Mouse (Mus musculus) skeletal muscle tissue, adult 2 months (tissue): ENCODE data around the gene Ccdc69.
"Not testable (repeated sequence)": the region's sequence is repeated elsewhere in the genome, so short reads cannot be mapped to it uniquely, and the experiment has no call there.

ENCODE experiments used
- DNase-seq: peaks from one replicate; pipeline ENCODE4 v3.0.0-alpha.2; 2012; ENCODE audit warnings: low read depth, low spot score

Gene Ccdc69

GRCm38 (mm10) chr11:55096731-55097462 lies 19.0 kb upstream of the Ccdc69 start:
- DNase-seq = no peak

DNA sequence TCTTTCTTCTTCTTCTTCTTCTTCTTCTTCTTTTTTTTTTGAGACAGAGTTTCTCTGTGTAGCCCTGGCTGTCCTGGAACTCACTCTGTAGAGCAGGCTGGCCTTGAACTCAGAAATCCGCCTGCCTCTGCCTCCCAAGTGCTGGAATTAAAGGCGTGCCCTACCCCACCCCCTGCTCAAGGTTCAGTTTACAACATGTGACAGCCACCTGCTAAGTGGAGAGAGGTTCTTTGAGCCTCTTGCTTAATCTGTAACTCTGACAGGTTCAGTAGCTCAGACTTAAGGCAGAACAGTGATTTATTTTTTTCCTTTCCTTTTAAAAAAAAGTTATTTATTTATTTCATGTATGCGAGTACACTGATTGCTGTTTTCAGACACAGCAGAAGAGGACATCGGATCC lies 18.4 kb upstream of the Ccdc69 start:
- not testable (repeated sequence) for DNase-seq

DNA sequence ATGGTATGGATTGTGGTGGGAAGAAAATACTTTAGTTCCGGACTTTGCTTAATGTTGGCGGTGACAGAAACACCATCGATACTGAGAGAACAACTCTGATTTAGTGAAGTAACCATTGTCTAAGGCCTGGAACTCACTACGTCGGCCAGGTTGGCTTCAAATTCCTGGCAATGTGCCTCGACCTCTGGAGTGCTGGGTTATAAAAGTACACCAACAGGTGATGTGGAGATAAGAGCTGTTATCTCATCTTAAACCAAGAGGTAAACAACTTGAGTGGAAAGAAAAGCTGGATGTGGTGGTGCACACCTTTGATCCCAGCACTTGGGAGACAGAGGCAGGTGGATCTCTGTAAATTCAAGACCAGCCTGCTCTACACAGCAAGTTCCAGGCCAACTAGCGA lies 15.2 kb upstream of the Ccdc69 start:
- no peak for DNase-seq

GRCm38 (mm10) chr11:55089892-55090291 lies 12.0 kb upstream of the Ccdc69 start:
- no peak for DNase-seq

DNA sequence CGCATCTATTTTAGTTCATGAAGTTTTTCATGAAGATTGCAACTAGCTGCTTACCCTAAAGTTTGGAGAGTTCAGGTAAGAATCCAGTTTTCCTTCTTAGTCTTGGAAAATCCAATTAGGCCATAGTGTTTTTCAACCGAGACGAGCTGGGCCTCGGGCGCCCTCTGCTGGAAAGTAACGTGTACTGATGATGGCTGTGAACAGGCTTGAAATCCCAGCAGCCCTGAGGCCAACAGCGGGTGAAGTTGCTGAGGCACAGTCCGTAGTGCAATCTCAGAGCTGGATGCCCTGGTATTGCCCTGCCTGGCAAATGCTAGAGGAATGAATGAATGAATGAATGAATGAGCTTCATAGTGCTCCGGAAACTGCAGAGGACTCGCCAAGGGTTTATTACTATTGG lies 9.1 kb upstream of the Ccdc69 start:
- peak; percentile 77 for DNase-seq

- peak; percentile 57 for DNase-seq
Measured at GRCm38 (mm10) chr11:55085396-55085795, 7.5 kb upstream of the Ccdc69 start.

- no peak for DNase-seq
Measured at GRCm38 (mm10) chr11:55084629-55085028, 6.7 kb upstream of the Ccdc69 start.

DNA sequence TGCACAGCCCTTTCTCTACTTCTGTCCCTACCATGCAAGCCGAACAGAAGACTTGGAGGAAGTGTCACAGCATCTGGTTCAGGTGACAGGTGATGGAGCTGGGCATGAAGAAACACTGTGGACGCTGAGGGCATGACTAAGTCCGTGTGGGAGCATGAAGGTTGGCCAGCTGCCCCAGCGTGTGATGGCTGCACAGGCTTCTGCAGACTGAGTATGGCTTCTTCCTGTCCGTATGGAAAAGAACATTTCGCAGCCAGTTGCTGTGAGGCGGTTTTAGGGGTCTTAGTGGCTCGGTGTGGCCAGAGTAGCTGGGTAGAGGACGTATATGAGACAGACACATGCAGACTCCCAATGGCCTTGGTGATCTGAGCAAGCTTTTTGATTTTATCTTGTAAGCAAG lies 3.3 kb upstream of the Ccdc69 start:
- DNase-seq = no peak

DNA sequence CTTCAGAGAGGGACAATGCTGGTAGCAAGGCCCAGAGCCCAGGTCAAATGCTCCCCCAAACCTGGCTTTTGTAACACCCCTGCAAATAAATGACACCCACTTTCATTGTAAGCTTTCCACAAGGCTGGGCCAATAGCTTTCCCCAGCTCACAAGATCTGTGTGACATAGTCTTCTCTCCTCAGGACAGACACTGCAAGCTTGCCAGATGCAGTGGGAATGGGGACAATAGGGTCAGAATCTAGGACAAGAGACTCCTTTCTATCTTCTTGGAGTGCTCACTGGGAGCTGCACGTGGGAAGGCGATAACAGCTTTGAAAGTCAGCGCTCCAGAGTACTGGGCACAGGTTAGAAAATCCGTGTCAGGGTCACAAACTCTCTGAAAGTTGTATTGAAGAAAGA lies 1.2 kb upstream of the Ccdc69 start:
- no peak for DNase-seq

GRCm38 (mm10) chr11:55078502-55078901 lies 571 bp upstream of the Ccdc69 start:
- DNase-seq = no peak

DNA sequence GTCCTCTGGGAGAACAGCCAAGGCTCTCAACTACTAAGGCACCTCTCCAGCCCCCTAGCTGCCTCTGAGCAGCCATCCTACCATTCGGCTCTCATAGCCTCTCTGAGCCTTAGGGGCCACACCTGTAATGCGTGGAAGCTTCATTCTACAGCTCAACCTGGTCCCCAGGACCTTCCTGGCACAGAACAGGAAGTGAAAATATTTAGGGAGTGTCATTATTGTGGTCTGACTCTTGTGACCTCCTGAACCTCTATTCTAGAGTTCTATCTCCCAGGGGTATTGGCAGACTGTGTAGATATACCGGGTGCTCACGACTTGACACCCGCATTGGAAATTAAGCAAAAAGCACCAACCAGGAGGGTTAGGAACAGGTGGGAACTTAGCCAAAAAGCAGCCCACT lies 1.7 kb downstream of the Ccdc69 start:
- no peak for DNase-seq

DNA sequence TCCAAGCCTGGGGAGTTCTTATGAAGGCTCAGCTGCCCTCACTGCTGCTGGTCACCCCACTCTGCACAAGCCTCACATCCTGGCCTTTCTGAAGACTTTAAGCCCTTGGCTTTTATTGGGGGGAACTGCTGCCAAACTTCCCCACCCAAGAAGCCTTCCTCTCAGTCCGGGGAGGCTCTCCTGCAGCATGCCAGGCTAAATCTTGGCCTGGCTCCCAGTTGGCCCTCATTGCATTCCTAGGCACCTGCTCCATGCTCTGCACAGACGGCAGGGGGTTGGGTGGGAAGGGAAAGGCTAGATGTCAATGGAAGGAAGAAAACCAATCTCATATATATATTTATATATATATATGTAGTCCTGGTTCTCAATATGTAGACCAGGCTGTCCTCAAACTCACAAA lies 2.3 kb downstream of the Ccdc69 start:
- peak; percentile 56 for DNase-seq

DNA sequence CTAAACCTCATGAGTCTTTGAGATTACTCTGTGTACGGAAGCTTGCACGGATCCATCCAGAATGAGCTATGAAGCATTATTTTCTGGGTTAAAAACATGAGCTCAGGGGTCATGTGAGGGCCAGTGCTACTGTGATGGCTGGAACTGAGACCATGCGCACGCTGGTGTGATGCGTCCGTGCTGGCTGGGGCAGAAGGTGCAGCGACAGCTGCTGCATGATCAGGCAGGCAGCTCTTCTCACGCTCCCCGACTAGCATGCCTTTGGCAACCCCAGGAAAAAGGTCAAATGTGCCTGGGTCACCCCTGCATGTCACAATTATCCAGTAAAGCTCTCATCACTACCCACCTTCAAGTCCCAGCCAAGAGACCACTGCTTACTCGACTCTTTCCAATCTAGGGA lies 4.7 kb downstream of the Ccdc69 start:
- peak; percentile 70 for DNase-seq

DNA sequence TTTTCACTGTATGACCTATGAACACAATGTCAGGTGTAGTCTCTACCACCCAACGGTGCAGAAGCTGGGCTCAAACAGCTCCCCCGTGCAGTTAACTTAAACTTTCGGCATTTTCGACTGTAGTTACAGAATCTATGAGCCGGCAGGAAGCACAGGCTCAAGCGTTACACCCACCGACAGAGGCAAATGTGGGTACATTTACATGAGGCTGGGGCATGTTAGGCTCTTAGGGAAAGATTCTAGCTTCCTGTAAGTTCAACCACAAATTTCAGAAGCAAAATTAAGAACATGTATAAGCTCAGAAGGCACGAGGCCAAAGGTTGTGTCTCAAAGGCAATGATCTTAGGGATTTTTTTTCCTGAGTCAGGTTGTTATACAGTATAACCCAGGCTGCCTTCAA lies 5.5 kb downstream of the Ccdc69 start:
- DNase-seq = no peak

DNA sequence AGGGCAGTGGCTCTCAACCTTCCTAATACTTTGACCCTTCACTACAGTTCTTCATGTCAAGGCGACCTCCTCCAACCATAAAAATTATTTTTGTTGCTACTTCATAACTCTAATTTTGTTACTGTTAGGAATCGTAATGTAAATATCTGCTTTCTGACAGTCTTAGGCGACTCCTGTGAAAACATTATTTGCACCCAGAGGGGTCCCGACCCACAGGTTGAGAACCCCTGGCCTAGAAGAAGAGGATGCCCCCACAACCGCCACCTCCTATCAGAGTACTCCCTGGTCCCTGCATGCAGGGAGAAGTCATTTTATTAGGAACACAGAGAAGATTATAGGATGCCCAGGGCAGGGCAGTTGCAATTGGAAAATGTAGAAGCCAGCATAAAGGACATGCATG lies 6.6 kb downstream of the Ccdc69 start:
- DNase-seq = no peak

DNA sequence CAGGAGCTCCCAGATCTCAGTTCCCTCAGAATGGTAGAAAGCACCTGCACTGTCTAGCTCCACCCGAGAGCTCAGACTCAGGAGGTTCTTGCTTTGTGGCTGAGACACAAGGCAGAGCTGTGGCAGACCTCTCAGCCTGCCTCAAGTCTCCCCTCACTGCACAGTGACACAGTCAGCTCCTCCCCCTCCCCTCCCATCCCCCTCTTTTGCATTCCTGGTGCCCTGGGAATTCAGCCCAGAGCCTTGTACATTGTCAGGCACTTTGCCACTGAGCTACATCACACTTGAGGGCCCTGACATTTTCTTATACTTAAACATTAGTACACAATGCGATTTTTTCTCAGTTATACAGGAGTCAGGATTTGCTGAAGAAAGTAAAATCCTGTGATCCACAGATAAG lies 8.9 kb downstream of the Ccdc69 start:
- DNase-seq = no peak

DNA sequence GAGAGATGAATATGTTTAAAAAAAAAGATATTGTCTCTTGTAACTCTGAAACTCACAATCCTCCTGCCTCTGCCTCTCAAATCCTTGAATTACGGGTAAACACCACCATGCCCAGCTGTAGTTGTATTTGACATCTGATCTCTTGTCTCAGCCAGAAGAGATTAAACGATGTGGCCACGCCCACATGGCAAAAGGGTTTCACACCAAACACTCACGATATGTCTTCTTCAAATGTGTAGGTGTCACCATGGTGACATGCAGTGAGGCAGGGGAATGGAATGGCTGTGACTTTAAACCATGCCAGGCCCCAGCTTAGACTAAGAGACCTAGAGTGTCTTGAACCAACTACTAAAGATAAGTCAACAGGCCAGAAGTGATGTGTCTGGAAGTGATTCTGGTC lies 11.0 kb downstream of the Ccdc69 start:
- DNase-seq = no peak

GRCm38 (mm10) chr11:55062856-55063255 lies 15.1 kb downstream of the Ccdc69 start:
- no peak for DNase-seq

DNA sequence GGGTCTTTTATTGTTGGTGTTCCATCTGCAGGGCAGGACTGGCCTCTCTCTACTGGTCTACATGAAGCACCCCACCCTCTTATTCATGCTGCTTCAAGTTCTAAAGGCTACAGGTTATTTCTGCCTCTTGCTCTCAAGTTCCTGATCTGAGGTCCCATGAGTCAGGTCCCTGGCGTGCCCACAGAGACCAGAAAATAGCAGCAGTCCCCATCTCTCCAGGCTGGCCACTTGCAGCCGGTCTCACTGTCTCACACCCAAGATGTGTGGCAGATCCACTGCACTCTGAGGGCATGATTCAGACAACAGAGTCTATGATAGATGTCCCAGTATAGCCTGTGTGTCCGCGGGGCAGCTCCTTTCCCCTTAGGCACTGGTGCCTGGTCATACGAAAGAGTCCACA lies 17.1 kb downstream of the Ccdc69 start:
- peak; percentile 61 for DNase-seq

GRCm38 (mm10) chr11:55057511-55057910 lies 20.4 kb downstream of the Ccdc69 start:
- no peak for DNase-seq

DNA sequence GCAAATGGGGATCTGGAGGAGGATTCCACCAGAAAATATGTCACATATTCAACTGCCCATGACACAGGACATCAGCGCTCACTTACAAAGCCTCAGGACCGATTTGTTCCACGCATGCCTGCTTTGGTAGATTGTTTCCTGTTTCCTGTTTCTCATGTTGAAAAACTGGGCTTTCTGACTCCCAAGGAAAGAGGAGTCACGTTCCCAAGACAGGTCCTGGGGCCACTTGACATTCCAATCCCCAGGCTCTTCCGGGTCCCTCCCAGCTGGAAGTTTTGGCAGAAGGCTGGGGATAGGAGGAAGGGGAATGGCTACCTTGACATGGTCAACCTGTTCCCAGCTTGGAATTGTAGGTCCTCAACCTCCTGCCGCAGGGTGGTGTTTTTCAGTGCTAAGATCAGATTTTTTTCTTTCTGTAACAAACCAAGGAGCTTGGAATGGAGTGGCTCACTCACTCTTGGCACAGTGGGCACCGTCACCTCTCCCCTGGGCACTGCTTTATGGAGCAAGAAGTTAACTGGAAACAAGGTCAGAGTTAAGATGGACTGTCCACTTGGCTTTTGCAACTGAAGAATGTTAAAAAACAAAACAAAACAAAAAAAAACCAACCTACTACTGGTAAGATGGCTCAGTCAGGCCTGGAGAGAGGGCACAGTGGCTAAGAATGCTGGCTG lies 27.0 kb downstream of the Ccdc69 start:
- no peak for DNase-seq

DNA sequence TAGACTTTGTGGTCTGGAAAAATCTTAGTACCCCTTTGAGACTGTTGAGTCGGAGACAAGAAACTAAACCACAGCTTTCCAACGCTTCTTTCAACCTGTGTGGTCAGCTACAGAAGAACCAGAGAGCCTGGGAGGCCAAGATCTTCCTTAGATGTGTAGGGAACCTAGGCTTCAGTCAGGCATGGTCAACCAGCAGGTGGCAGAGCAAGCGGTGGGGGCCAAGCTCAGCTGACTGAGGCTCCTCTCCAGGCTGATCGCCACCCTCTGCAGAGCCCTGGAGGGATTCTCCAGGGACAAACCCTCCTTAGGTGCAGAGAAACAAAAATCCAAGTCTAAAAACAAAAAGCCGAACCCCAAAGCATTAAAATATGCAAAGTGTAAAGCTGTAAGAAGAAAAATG lies 31.3 kb downstream of the Ccdc69 start:
- peak; percentile 41 for DNase-seq

GRCm38 (mm10) chr11:55041348-55041747 lies 36.6 kb downstream of the Ccdc69 start:
- no peak for DNase-seq
